Mouse (Mus musculus): ENCODE results near the gene Cobll1. TPM values are rescaled to one million over a fixed set of nuclear protein-coding genes. Genes with fewer than 3 reads are reported as not detected.
A peak's percentile ranks its signal among the peaks of the same experiment; 100 is the strongest.

Cobll1 gene
- polyA plus RNA-seq, 1 experiment from 2014 or later = 19.9 TPM

DNA sequence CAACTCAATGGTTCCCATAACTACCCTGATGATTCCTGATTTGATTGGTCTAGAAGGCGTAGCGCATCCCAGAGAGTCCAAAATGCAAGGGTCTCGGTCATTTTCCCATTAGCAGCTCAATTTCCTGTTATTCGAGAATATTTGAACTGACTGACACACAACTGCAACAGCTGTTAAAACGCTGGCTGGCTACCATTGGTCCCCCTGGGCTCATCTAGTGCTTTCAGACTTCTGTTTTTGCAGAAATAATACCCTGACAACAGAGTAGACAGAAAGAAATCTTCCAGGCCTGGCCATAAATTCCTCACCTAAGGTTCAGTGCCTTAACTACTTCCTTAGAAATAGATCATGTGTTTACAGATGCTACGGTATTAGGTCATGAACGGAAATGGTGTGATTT, 10.8 kb downstream of the Cobll1 start:
- H3K9me3 ChIP-seq = no peaks in the 10 kb centered on the region
- no peak overlapping the region for H3K4me3 ChIP-seq (replicated peaks)
- H3K4me2 ChIP-seq (replicated peaks) = no peak overlapping the region
- WGBS = 65% methylated on average over 7 of the region's 7 CpGs
- no peak overlapping the region for H3K9ac ChIP-seq
- H3K27me3 ChIP-seq (replicated peaks) = no peaks in the 10 kb centered on the region
- ATAC-seq = no peak
- H3K36me3 ChIP-seq = no peaks in the 10 kb centered on the region
- H3K4me1 ChIP-seq (replicated peaks) = 0 out of 2 replicates have a peak, but pooled peaks cover 3% of the 10 kb centered on the region
- H3K27ac ChIP-seq = no peak overlapping the region

DNA sequence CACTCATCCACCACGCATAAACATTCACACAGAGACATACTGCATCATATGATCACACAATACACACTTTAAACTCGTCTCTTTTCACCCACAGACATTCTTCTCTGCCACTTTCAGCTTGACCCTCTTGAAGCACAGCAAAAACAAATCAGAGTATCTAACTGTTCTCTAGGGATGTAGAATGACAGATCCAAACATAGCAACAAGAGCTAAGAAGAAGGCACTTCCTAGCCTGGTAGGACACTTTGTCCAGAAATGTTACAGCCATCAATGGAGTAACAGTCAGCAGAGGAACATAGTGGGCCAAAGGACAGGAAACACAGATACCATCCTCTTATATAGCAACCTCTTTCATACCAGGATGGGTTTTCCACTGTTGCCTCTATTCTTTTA, 11.3 kb downstream of the Cobll1 start:
- 81% methylated on average over 2 of the region's 2 CpGs for WGBS
- Histone ChIP-seq H3K4me1 (replicated peaks) (0 out of 2 replicates have a peak, but pooled peaks cover 3% of the 10 kb centered on the region), H3K27ac (no peak overlapping the region), H3K9ac (no peak overlapping the region), H3K36me3 (no peaks in the 10 kb centered on the region), H3K4me3 (replicated peaks) (no peak overlapping the region), H3K9me3 (no peaks in the 10 kb centered on the region), H3K27me3 (replicated peaks) (no peaks in the 10 kb centered on the region), H3K4me2 (replicated peaks) (no peak overlapping the region)
- ATAC-seq = no peak

DNA sequence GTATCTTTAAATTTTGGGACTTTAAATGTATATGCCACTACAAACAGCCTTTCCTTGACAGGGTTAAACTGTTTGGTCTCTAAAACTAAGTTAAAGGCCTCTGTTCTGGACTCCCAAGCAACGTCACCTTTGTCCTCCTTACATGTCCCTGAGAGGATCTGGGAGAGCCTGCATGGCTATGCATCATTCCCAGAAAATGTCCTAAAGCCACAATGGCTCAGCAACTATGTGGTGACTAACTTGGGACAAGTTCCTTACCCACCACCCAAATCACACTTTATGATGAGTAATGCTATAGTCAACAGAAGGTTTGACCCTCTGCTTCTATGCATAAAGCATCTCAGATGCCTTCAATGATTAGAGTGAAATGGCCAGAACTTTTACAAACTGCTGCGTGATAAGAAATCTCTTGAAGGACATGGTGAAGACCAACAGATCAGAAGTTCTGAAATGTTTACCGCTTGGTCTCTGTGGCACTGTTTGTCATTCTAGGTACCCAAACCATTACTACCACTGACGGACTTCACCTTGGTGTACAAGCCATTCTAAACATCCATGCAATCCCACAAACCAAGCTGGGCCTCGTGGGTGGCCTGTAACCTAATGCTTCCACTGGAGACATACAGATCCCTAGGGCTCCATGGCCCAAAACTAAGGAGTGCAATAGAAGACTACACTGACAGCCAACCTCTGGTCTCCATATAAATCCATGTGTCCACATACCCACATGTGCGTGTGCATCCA, 11.9 kb downstream of the Cobll1 start:
- H3K4me2 ChIP-seq (replicated peaks) = no peak overlapping the region
- H3K27ac ChIP-seq = no peak overlapping the region
- no peak for ATAC-seq
- no peaks in the 10 kb centered on the region for H3K36me3 ChIP-seq
- H3K9ac ChIP-seq = no peak overlapping the region
- no peak overlapping the region for H3K4me3 ChIP-seq (replicated peaks)
- H3K9me3 ChIP-seq = no peaks in the 10 kb centered on the region
- no peaks in the 10 kb centered on the region for H3K27me3 ChIP-seq (replicated peaks)
- 0 out of 2 replicates have a peak, but pooled peaks cover 3% of the 10 kb centered on the region for H3K4me1 ChIP-seq (replicated peaks)
- 82% methylated on average over 6 of the region's 6 CpGs for WGBS

DNA sequence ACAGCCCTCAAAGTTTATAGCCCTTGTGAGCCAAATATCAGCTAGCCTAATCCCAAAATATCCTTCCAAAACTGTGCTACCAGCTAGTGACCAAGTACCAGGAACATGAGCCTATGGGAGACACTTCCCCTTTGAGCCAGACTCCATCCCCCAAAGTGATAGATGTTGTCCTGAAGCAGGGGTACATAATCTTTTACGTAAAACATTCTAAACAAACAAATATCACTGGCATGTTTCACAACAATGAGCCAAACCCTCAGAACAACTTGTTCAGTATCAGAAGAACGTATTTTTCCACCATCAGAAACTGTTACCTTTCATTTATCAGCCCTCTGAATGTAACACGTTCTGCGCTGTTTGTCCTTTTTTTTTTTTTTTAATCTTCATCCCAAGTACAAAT, 12.7 kb downstream of the Cobll1 start:
- no peaks in the 10 kb centered on the region for H3K9me3 ChIP-seq
- 0 out of 2 replicates have a peak, but pooled peaks cover 3% of the 10 kb centered on the region for H3K4me1 ChIP-seq (replicated peaks)
- no peak overlapping the region for H3K4me2 ChIP-seq (replicated peaks)
- 83% methylated on average over 4 of the region's 4 CpGs for WGBS
- no peak for ATAC-seq
- H3K9ac ChIP-seq = no peak overlapping the region
- no peak overlapping the region for H3K27ac ChIP-seq
- no peak overlapping the region for H3K4me3 ChIP-seq (replicated peaks)
- no peaks in the 10 kb centered on the region for H3K36me3 ChIP-seq
- H3K27me3 ChIP-seq (replicated peaks) = no peaks in the 10 kb centered on the region

DNA sequence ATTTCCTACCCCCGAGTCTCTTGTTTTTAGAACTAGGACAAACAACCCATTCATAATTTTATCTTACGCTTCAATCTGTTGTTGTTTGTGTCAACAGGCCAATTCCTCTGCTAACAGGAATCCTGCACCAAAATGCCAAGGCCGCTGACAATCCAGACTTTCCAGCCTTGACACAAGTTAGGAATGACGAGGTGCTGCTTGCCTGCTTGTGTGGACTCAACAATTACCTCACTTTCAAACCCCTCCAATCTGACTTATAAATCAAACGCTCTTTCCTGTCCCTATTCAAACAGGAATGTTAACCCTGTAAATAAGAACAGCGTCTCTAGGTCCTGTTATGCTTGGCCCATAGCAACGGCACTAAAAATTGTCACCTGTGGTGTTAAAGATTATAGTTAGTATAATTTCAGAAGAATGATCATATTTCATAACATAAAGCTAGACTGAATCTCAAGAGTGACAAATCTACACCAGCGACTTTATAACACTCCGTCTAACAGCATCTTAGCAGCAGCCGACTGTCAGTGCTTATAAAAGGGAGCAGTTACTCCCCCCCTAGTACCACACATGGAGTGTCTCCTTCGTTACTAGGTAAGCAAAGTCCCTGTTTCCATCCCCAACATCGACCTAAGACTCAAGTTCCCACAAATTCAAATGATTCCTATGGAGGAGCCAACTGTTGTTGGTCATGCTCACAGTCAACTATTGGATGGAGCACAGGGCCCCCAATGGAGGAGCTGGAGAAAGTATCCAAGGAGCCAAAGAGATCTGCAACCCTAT, 15.1 kb downstream of the Cobll1 start:
- Histone ChIP-seq H3K4me3 (replicated peaks) (no peak overlapping the region), H3K4me2 (replicated peaks) (no peak overlapping the region), H3K4me1 (replicated peaks) (0 out of 2 replicates have a peak, but pooled peaks cover 3% of the 10 kb centered on the region), H3K36me3 (no peaks in the 10 kb centered on the region), H3K9ac (0 out of 2 replicates have a peak overlapping the region, but pooled peaks have one; percentile 10), H3K27ac (no peak overlapping the region), H3K27me3 (replicated peaks) (no peaks in the 10 kb centered on the region), H3K9me3 (no peaks in the 10 kb centered on the region)
- no peak for ATAC-seq
- WGBS = 53% methylated on average over 12 of the region's 12 CpGs

DNA sequence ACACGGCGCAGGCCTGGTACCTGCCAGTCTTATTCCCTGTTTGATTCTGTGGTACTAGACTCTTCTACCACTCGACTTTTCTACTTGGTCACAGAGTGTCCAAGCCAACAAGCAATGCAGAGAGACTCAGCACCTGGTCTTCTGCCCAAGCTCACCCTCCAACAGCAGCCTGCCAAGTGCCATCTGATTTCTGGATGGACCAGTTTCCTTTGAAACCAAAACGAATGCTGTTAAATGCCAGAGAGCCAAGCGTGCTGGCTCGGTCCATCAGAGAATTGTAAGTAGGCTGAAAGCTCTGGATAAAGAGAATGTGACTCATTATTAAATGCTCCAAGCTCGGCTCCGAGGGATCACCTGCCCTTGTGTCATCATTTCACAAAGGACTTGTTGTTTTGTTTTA, 16.2 kb downstream of the Cobll1 start:
- Histone ChIP-seq H3K4me1 (replicated peaks) (0 out of 2 replicates have a peak, but pooled peaks cover 3% of the 10 kb centered on the region), H3K9ac (no peak overlapping the region), H3K9me3 (no peaks in the 10 kb centered on the region), H3K27me3 (replicated peaks) (no peaks in the 10 kb centered on the region), H3K27ac (no peak overlapping the region), H3K4me2 (replicated peaks) (no peak overlapping the region), H3K36me3 (no peaks in the 10 kb centered on the region), H3K4me3 (replicated peaks) (no peak overlapping the region)
- WGBS = 79% methylated on average over 8 of the region's 8 CpGs
- no peak for ATAC-seq

DNA sequence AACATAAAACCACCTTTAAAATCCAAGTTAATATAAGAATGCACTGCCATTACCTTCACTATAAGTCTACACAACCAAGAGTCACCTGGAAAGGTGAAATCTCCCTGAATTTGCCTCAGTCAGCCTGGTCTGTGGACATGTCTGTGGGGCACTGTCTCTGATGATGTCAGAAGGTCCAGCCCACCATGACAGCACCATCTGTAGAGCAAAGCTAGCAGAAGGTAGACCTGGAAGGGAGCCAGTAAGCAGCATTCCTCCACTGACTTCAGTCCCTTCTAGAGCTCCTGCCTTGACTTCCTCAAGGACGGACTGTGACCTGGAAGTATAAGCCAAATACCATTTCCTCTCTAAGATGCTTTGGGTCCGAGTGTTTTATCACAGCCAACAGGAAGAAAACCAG, 17.6 kb downstream of the Cobll1 start:
- ATAC-seq = no peak
- no peaks in the 10 kb centered on the region for H3K36me3 ChIP-seq
- no peak overlapping the region for H3K9ac ChIP-seq
- H3K4me1 ChIP-seq (replicated peaks) = 0 out of 2 replicates have a peak, but pooled peaks cover 3% of the 10 kb centered on the region
- H3K27me3 ChIP-seq (replicated peaks) = no peaks in the 10 kb centered on the region
- WGBS = 79% methylated on average over 2 of the region's 2 CpGs
- no peak overlapping the region for H3K4me2 ChIP-seq (replicated peaks)
- no peaks in the 10 kb centered on the region for H3K9me3 ChIP-seq
- H3K27ac ChIP-seq = no peak overlapping the region
- no peak overlapping the region for H3K4me3 ChIP-seq (replicated peaks)

DNA sequence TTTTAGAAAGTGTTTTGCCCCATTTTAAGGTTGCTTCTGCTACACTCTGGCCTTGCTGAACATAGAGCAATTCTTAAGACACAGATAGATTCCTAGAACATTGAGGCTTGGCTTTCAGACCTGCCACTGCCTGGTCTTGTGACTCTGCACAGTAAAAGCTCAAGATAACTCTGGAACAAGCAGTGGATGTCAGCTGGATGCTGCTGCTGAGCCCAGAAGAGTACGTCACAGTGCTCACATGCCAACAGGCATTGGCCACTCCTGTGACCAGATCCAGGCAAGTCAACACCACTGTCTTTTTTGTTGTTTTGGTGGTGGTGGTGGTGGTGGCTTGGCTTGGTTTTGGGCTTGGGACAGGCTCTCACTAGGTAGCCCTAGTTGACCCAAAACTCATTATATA, 18.6 kb downstream of the Cobll1 start:
- no peaks in the 10 kb centered on the region for H3K9me3 ChIP-seq
- no peak overlapping the region for H3K9ac ChIP-seq
- no peak overlapping the region for H3K4me2 ChIP-seq (replicated peaks)
- H3K27ac ChIP-seq = no peak overlapping the region
- no peaks in the 10 kb centered on the region for H3K36me3 ChIP-seq
- 0 out of 2 replicates have a peak, but pooled peaks cover 3% of the 10 kb centered on the region for H3K4me1 ChIP-seq (replicated peaks)
- peak; percentile 55 for ATAC-seq
- WGBS = 71% methylated on average over 1 of the region's 1 CpGs
- no peak overlapping the region for H3K4me3 ChIP-seq (replicated peaks)
- H3K27me3 ChIP-seq (replicated peaks) = no peaks in the 10 kb centered on the region

DNA sequence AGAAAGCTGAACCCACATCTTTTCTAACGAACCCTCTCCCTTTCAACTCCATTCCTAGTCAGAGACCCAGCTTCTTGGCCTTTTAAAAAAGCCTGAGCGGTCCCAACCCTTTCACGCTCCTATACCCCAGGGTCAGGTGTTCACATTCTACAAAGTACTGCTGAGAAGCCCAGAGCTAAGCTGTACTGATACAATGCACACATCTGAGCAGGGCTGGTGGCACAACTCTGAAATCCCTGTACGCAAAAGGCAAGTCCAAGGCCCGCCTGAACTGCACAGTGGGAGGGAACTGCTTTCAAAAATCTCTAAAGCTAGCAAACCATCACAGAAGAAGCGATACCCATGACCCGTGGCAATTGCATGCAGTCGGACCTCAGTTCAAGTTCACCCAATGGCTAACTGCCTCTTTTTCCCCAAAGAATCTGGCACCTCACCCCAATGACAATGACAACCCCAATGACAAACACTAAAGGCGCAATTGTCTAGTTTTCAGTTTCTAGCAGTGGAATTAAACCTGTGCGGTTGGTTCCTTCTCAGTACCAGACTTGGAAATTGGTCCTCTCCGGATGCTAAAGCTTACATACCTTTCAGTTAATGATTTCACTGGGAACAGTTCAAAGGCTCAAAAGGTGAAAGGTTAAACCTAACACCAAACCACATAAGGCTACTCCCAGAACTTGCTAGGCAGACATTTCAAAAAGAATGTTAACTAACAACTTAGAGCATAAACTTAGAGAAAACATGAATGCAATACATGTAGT, 19.6 kb downstream of the Cobll1 start:
- Histone ChIP-seq H3K36me3 (no peaks in the 10 kb centered on the region), H3K4me3 (replicated peaks) (no peak overlapping the region), H3K9me3 (no peaks in the 10 kb centered on the region), H3K9ac (no peak overlapping the region), H3K27ac (no peak overlapping the region), H3K4me1 (replicated peaks) (0 out of 2 replicates have a peak, but pooled peaks cover 3% of the 10 kb centered on the region), H3K4me2 (replicated peaks) (no peak overlapping the region), H3K27me3 (replicated peaks) (no peaks in the 10 kb centered on the region)
- 0 out of 2 replicates have a peak, but pooled peaks have one; percentile 27 for ATAC-seq
- WGBS = 72% methylated on average over 11 of the region's 11 CpGs

DNA sequence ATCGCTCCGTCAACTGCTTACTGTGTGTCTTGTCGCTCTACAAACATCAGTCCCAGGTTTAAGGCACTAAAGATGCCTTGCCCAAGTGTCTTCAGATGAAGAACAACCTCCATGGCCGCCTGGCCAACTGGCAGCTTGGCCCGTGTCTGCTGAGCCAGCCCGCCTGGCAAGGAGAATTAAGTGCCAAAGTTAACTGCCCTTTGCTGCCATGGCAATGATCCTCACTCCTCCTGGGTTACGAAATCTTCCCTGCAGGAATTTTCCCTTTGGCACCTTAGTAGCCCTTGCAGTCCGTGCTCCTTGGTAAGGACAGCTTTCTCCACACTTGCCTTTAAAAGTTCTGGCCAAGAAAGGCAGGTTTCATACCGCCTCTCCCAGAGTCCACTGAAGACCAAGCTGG, 20.9 kb downstream of the Cobll1 start:
- no peaks in the 10 kb centered on the region for H3K4me1 ChIP-seq (replicated peaks)
- no peaks in the 10 kb centered on the region for H3K27me3 ChIP-seq (replicated peaks)
- no peak overlapping the region for H3K4me3 ChIP-seq (replicated peaks)
- no peak overlapping the region for H3K9ac ChIP-seq
- WGBS = 88% methylated on average over 9 of the region's 9 CpGs
- H3K9me3 ChIP-seq = no peaks in the 10 kb centered on the region
- H3K27ac ChIP-seq = no peak overlapping the region
- no peak for ATAC-seq
- H3K36me3 ChIP-seq = no peaks in the 10 kb centered on the region
- no peak overlapping the region for H3K4me2 ChIP-seq (replicated peaks)

DNA sequence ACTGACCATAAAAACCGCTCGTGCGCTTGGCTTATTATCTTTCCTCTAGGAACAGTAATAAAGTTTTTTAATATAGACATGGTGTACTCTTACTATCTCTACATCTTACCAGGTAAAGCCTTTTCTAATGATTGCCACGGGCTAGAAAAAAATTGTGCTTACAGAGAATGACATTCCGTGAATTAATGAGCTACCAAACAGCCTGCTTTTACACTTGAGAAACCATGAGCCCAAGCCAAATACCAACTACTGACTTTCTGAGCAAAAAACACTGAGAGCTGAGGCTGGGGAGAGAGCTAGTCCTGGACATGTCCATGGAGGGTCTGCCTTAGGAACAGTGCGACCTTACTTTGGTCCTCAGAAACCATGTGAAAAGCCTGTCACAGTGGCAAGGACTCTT, 21.5 kb downstream of the Cobll1 start:
- no peak for ATAC-seq
- Histone ChIP-seq H3K4me1 (replicated peaks) (no peaks in the 10 kb centered on the region), H3K9ac (no peak overlapping the region), H3K27me3 (replicated peaks) (no peaks in the 10 kb centered on the region), H3K4me3 (replicated peaks) (no peak overlapping the region), H3K9me3 (no peaks in the 10 kb centered on the region), H3K36me3 (no peaks in the 10 kb centered on the region), H3K4me2 (replicated peaks) (no peak overlapping the region), H3K27ac (no peak overlapping the region)
- 81% methylated on average over 6 of the region's 6 CpGs for WGBS

DNA sequence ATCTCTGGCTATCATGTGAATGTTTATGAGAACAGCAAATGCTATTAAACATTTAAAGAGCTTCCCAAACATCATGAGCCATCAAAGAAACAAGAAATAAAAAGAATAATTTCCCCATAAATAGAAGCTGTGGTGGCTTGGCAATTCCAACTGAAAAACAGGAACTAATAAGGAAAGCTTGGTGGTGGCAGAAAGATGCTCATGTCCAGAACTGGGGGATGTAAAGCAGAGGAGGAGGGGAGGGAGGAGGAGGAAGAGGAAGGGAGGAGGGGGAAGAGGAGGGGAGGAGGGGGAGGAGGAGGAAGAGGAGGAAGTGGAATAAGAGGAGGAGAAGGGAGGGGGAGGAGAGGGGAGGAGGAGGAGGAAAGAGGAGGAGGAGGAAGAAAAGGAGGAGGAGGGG, 23.0 kb downstream of the Cobll1 start:
- ATAC-seq = no peak
- no peak overlapping the region for H3K4me3 ChIP-seq (replicated peaks)
- H3K4me1 ChIP-seq (replicated peaks) = no peaks in the 10 kb centered on the region
- H3K36me3 ChIP-seq = no peaks in the 10 kb centered on the region
- H3K9me3 ChIP-seq = no peaks in the 10 kb centered on the region
- H3K27ac ChIP-seq = no peak overlapping the region
- no peak overlapping the region for H3K4me2 ChIP-seq (replicated peaks)
- H3K27me3 ChIP-seq (replicated peaks) = no peaks in the 10 kb centered on the region
- H3K9ac ChIP-seq = no peak overlapping the region
